Mouse (Mus musculus): ENCODE measurements around the gene Sftpa1.

Sftpa1 gene

GRCm38 (mm10) chr14:41131540-41131939 is at the start of gene Sftpa1:
Gene Sftpa1, plus strand, starts transcription at chr14:41131782.
- DNase-seq (ENCODE audit: extremely low read depth, insufficient read length, low spot score): no peak

- DNase-seq (ENCODE audit: extremely low read depth, insufficient read length, low spot score): no peak
These were observed 49.2 kb upstream of the Sftpa1 start for GRCm38 (mm10) chr14:41082408-41082807.

GRCm38 (mm10) chr14:41087509-41087908 is 44.1 kb upstream of the Sftpa1 start:
- no peak for DNase-seq (ENCODE audit: extremely low read depth, insufficient read length, low spot score)

- DNase-seq (ENCODE audit: extremely low read depth, insufficient read length, low spot score): no peak
These were observed 40.8 kb upstream of the Sftpa1 start for GRCm38 (mm10) chr14:41090777-41091176.

- DNase-seq (ENCODE audit: extremely low read depth, insufficient read length, low spot score): no peak
These were observed 37.5 kb upstream of the Sftpa1 start for GRCm38 (mm10) chr14:41094114-41094513.

- DNase-seq (ENCODE audit: extremely low read depth, insufficient read length, low spot score): no peak
These were observed 35.2 kb upstream of the Sftpa1 start for GRCm38 (mm10) chr14:41096296-41096860.

- no peak for DNase-seq (ENCODE audit: extremely low read depth, insufficient read length, low spot score)
These were observed 32.9 kb upstream of the Sftpa1 start for GRCm38 (mm10) chr14:41098726-41099125.

- no peak for DNase-seq (ENCODE audit: extremely low read depth, insufficient read length, low spot score)
These were observed 30.9 kb upstream of the Sftpa1 start for GRCm38 (mm10) chr14:41100712-41101111.

- no peak for DNase-seq (ENCODE audit: extremely low read depth, insufficient read length, low spot score)
These were observed 30.3 kb upstream of the Sftpa1 start for GRCm38 (mm10) chr14:41101242-41101641.

- DNase-seq (ENCODE audit: extremely low read depth, insufficient read length, low spot score): no peak
These were observed 29.3 kb upstream of the Sftpa1 start for GRCm38 (mm10) chr14:41102269-41102668.

GRCm38 (mm10) chr14:41104853-41105444 is 26.6 kb upstream of the Sftpa1 start, which contains the start of gene Mat1a:
Gene Mat1a, plus strand, starts transcription at chr14:41105035.
- no peak for DNase-seq (ENCODE audit: extremely low read depth, insufficient read length, low spot score)

- DNase-seq (ENCODE audit: extremely low read depth, insufficient read length, low spot score): no peak
These were observed 20.4 kb upstream of the Sftpa1 start for GRCm38 (mm10) chr14:41111031-41111668.

GRCm38 (mm10) chr14:41112944-41113343 is 18.6 kb upstream of the Sftpa1 start:
- no peak for DNase-seq (ENCODE audit: extremely low read depth, insufficient read length, low spot score)

GRCm38 (mm10) chr14:41116271-41116670 is 15.3 kb upstream of the Sftpa1 start:
- no peak for DNase-seq (ENCODE audit: extremely low read depth, insufficient read length, low spot score)

- DNase-seq (ENCODE audit: extremely low read depth, insufficient read length, low spot score): no peak
These were observed 6.9 kb upstream of the Sftpa1 start for GRCm38 (mm10) chr14:41124683-41125082.

GRCm38 (mm10) chr14:41127997-41128396 is 3.6 kb upstream of the Sftpa1 start:
- DNase-seq (ENCODE audit: extremely low read depth, insufficient read length, low spot score): no peak

- DNase-seq (ENCODE audit: extremely low read depth, insufficient read length, low spot score): no peak
These were observed 5.4 kb downstream of the Sftpa1 start for GRCm38 (mm10) chr14:41137006-41137405.

- no peak for DNase-seq (ENCODE audit: extremely low read depth, insufficient read length, low spot score)
These were observed 9.1 kb downstream of the Sftpa1 start for GRCm38 (mm10) chr14:41140686-41141085.

- DNase-seq (ENCODE audit: extremely low read depth, insufficient read length, low spot score): no peak
These were observed 14.5 kb downstream of the Sftpa1 start for GRCm38 (mm10) chr14:41146035-41146434.

- no peak for DNase-seq (ENCODE audit: extremely low read depth, insufficient read length, low spot score)
These were observed 15.3 kb downstream of the Sftpa1 start for GRCm38 (mm10) chr14:41146922-41147321.

- DNase-seq (ENCODE audit: extremely low read depth, insufficient read length, low spot score): no peak
These were observed 15.8 kb downstream of the Sftpa1 start for GRCm38 (mm10) chr14:41147356-41147755.

- no peak for DNase-seq (ENCODE audit: extremely low read depth, insufficient read length, low spot score)
These were observed 19.8 kb downstream of the Sftpa1 start, which contains the start of gene Mbl1 for GRCm38 (mm10) chr14:41151220-41151898. Gene Mbl1, plus strand, starts transcription at chr14:41151458.
